21 mouse cellular contexts compared by ENCODE assay signal in the genomic region with DNA sequence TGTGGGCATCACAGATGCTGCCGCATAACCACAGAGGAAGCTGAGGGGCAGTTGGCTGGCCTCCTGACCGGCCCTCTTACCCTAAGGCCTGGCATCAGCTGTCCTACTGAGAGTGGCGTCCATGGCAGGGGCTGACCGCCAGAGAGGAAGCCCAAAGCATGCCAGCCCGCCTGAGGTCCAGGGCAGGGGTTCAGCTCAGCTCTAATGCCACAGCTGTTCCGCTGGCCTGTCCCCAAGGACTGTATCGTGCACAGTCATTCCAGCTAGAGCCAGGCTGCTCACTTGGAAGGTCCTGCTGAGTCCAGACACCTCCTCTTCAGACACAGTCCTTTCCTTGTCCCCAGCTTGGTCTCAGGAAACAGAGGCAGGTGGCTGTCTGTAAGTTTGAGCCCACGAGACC.
"Had no signal": no experiment of that assay in that cellular context is flagged by ENCODE, and none has a peak within 500 bp of the region (broad histone marks: within the 10 kb centered on the region; RNA-seq: fewer than 3 reads in every experiment).

No protein-coding gene starts in this region.

- H3K4me3 ChIP-seq: intestine, embryonic 15.5 days; limb, embryonic 10.5 days; limb, embryonic 13.5 days; liver, embryonic 12.5 days; liver, embryonic 15.5 days; lung, embryonic 15.5 days had no signal

- ATAC-seq: intestine, embryonic 15.5 days; liver, embryonic 12.5 days had no signal

- H3K9me3 ChIP-seq: intestine, embryonic 15.5 days; liver, embryonic 15.5 days had no signal

- H3K4me1 ChIP-seq: liver, embryonic 12.5 days; liver, embryonic 15.5 days had no signal

- H3K9ac ChIP-seq: intestine, embryonic 15.5 days; limb, embryonic 13.5 days; liver, embryonic 12.5 days; liver, embryonic 15.5 days; lung, embryonic 15.5 days had no signal

- H3K27ac ChIP-seq: intestine, embryonic 15.5 days; limb, embryonic 10.5 days; limb, embryonic 13.5 days; liver, embryonic 12.5 days; liver, embryonic 15.5 days; lung, embryonic 15.5 days; macrophage; stomach, postnatal 0 days had no signal

- DNase-seq: kidney, adult 18-20 months; kidney, adult 9 months; kidney, postnatal 14 days; kidney, postnatal 4 days; liver; lung, adult 18-20 months; lung, postnatal 14 days; midbrain, embryonic 14.5 days; right cerebral cortex, adult 18-20 months; right cerebral cortex, postnatal 25 days; thymus, adult 2 months; thymus, postnatal 14 days; thymus, postnatal 4 days had no signal

- H3K36me3 ChIP-seq: intestine, embryonic 15.5 days; limb, embryonic 10.5 days; limb, embryonic 13.5 days; liver, embryonic 12.5 days; liver, embryonic 15.5 days; lung, embryonic 15.5 days had no signal

- H3K4me2 ChIP-seq: intestine, embryonic 15.5 days; limb, embryonic 13.5 days; liver, embryonic 12.5 days; liver, embryonic 15.5 days; lung, embryonic 15.5 days had no signal

- H3K27me3 ChIP-seq: intestine, embryonic 15.5 days; limb, embryonic 13.5 days; liver, embryonic 12.5 days; liver, embryonic 15.5 days; lung, embryonic 15.5 days had no signal
